Mouse (Mus musculus) olfactory bulb, adult 2 months (tissue): Measurements from ENCODE around the gene Gm960.

Experiments used
- CTCF ChIP-seq: fragments of 200-500 bp; IDR thresholded peaks from 2 replicates; pipeline ENCODE4 v1.5.1; 2012; ENCODE audit warnings: low read depth, mild to moderate bottlenecking, low read length, moderate library complexity; ENCODE audit not compliant: insufficient read depth
- POLR2A ChIP-seq: fragments of 200-500 bp; IDR thresholded peaks from 2 replicates; pipeline ENCODE4 v1.6.1; 2012; ENCODE audit warnings: mild to moderate bottlenecking, low read depth, low read length, moderate library complexity; ENCODE audit not compliant: insufficient read depth

DNA sequence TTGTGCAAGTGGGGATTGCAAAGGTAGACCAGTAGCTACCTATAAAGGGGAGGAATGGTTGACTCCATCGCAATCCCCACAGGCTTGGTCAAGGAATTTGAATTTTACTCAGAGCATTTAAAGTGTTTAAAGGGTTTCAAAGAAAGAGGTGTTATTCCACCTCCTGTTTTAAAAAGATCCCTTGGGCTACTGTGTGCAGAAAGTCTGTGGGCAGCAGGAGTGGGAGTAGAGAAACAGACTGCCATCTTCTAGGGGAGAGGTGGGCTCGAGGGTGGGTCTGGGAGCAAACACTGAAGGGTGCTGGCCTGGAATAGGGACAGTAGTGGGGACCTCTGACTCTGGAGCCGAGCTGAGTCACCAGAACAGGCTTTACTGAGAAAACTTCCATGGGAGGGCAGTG lies 34.6 kb upstream of the Gm960 start:
- TF ChIP-seq POLR2A (no peak), CTCF (no peak)
